Mouse (Mus musculus) embryonic facial prominence, embryonic 14.5 days (tissue): ENCODE results near the gene Galnt18. TPM values are rescaled to one million over a fixed set of nuclear protein-coding genes. Genes with fewer than 3 reads are reported as not detected.

ENCODE experiments used
- ATAC-seq: fragments of 200-750 bp; cut with Nextera tagmentation; 2 replicates; pipeline ENCODE4 v1.8.0; 2017; ENCODE audit warnings: low read depth, moderate number of reproducible peaks, moderate TSS enrichment
- DNase-seq: peaks from one replicate; pipeline ENCODE4 v3.0.0-alpha.2; 2015; ENCODE audit warnings: low spot score
- H3K27ac ChIP-seq: fragments of 300-500 bp; sonication (generic); replicated peaks from 2 replicates; pipeline ENCODE4 v1.5.1; 2014; ENCODE audit warnings: low read depth, mild to moderate bottlenecking, low read length, moderate library complexity
- H3K27me3 ChIP-seq: fragments of 300-500 bp; sonication (generic); replicated peaks from 2 replicates; pipeline ENCODE4 v1.6.1; 2014; ENCODE audit warnings: low read length; ENCODE audit not compliant: control insufficient read depth, insufficient read depth
- H3K36me3 ChIP-seq: fragments of 300-500 bp; sonication (generic); 2 replicates; pipeline ENCODE4 v1.6.1; 2014; ENCODE audit warnings: low read length, mixed read lengths; ENCODE audit not compliant: control insufficient read depth, insufficient read depth
- H3K4me1 ChIP-seq: fragments of 300-500 bp; sonication (generic); 2 replicates; pipeline ENCODE4 v1.6.1; 2014; ENCODE audit warnings: antibody characterized with exemption, low read length; ENCODE audit not compliant: control insufficient read depth, insufficient read depth
- H3K4me2 ChIP-seq: fragments of 300-500 bp; sonication (generic); 2 replicates; pipeline ENCODE4 v1.6.1; 2014; ENCODE audit warnings: low read depth, mild to moderate bottlenecking, low read length, moderate library complexity, mixed read lengths
- H3K4me3 ChIP-seq: fragments of 300-500 bp; sonication (generic); 2 replicates; pipeline ENCODE4 v1.5.1; 2014; ENCODE audit warnings: low read depth, mild to moderate bottlenecking, low read length
- H3K9ac ChIP-seq: fragments of 300-500 bp; sonication (generic); 2 replicates; pipeline ENCODE4 v1.6.1; 2014; ENCODE audit warnings: low read depth, mild to moderate bottlenecking, low read length, moderate library complexity, mixed read lengths
- H3K9me3 ChIP-seq: fragments of 300-500 bp; sonication (generic); 2 replicates; pipeline ENCODE4 v1.6.1; 2016; ENCODE audit warnings: low read length; ENCODE audit not compliant: control insufficient read depth
- WGBS: fragments of 180-500 bp; shearing (Covaris S2); extraction: QIAGEN DNeasy Blood & Tissue Kit; methylation state at CpG from one replicate; pipeline ENCODE4 v1.1.7; 2014; 5-methylcytosine and 5-hydroxymethylcytosine counted together
- polyA plus RNA-seq: library from polyadenylated mRNA; unstranded; fragments of >200 nt; fragmentation: Nextera tagmentation; extraction: Ambion mirVana; gene quantifications from 2 replicates; pipeline ENCODE4 v1.2.1, GENCODE M21; 2014

The Galnt18 gene
- polyA plus RNA-seq, 1 experiment from 2014 or later = 19.2 TPM

GRCm38 (mm10) chr7:111655002-111655401, 124.8 kb downstream of the Galnt18 start:
- H3K4me1 ChIP-seq = no peaks in the 10 kb centered on the region
- no peaks in the 10 kb centered on the region for H3K36me3 ChIP-seq
- H3K4me2 ChIP-seq = no peak overlapping the region
- no peak overlapping the region for H3K27ac ChIP-seq
- H3K27me3 ChIP-seq = no peaks in the 10 kb centered on the region
- ATAC-seq = no peak
- DNase-seq = no peak
- H3K9ac ChIP-seq = no peak overlapping the region
- no peak overlapping the region for H3K4me3 ChIP-seq
- no peaks in the 10 kb centered on the region for H3K9me3 ChIP-seq
- 90% methylated on average over 8 of the region's 8 CpGs for WGBS

GRCm38 (mm10) chr7:111654526-111654925, 125.3 kb downstream of the Galnt18 start:
- no peaks in the 10 kb centered on the region for H3K27me3 ChIP-seq
- H3K36me3 ChIP-seq = no peaks in the 10 kb centered on the region
- DNase-seq (no peak), ATAC-seq (no peak)
- H3K4me3 ChIP-seq = no peak overlapping the region
- no peaks in the 10 kb centered on the region for H3K9me3 ChIP-seq
- H3K4me1 ChIP-seq = no peaks in the 10 kb centered on the region
- H3K4me2 ChIP-seq = no peak overlapping the region
- H3K27ac ChIP-seq = no peak overlapping the region
- H3K9ac ChIP-seq = no peak overlapping the region

GRCm38 (mm10) chr7:111644362-111644761, 135.4 kb downstream of the Galnt18 start:
- no peak overlapping the region for H3K9ac ChIP-seq
- no peak for ATAC-seq

GRCm38 (mm10) chr7:111638899-111639298, 140.9 kb downstream of the Galnt18 start:
- H3K4me3 ChIP-seq = no peak overlapping the region
- no peak for ATAC-seq

More at GRCm38 (mm10) chr7:111644362-111644761, 135.4 kb downstream of the Galnt18 start:
- no peaks in the 10 kb centered on the region for H3K4me1 ChIP-seq
- H3K4me3 ChIP-seq = no peak overlapping the region
- no peak overlapping the region for H3K4me2 ChIP-seq
- no peak for DNase-seq
- H3K27me3 ChIP-seq = no peaks in the 10 kb centered on the region
- H3K36me3 ChIP-seq = no peaks in the 10 kb centered on the region
- no peak overlapping the region for H3K27ac ChIP-seq
- H3K9me3 ChIP-seq = no peaks in the 10 kb centered on the region

GRCm38 (mm10) chr7:111638465-111638864, 141.3 kb downstream of the Galnt18 start:
- no peaks in the 10 kb centered on the region for H3K27me3 ChIP-seq
- no peak overlapping the region for H3K9ac ChIP-seq
- no peak for ATAC-seq
- DNase-seq = no peak
- H3K4me1 ChIP-seq = no peaks in the 10 kb centered on the region
- 81% methylated on average over 5 of the region's 5 CpGs for WGBS
- no peaks in the 10 kb centered on the region for H3K9me3 ChIP-seq
- H3K4me2 ChIP-seq = no peak overlapping the region
- no peak overlapping the region for H3K27ac ChIP-seq
- no peaks in the 10 kb centered on the region for H3K36me3 ChIP-seq
- H3K4me3 ChIP-seq = no peak overlapping the region

More at GRCm38 (mm10) chr7:111638899-111639298, 140.9 kb downstream of the Galnt18 start:
- Histone ChIP-seq H3K9me3 (no peaks in the 10 kb centered on the region), H3K27me3 (no peaks in the 10 kb centered on the region), H3K4me2 (no peak overlapping the region), H3K9ac (no peak overlapping the region), H3K27ac (no peak overlapping the region), H3K36me3 (no peaks in the 10 kb centered on the region), H3K4me1 (no peaks in the 10 kb centered on the region)
- WGBS = 77% methylated on average over 2 of the region's 2 CpGs
- DNase-seq = no peak

GRCm38 (mm10) chr7:111637866-111638448, 141.8 kb downstream of the Galnt18 start:
- WGBS = 81% methylated on average over 2 of the region's 2 CpGs
- DNase-seq (no peak), ATAC-seq (no peak)
- Histone ChIP-seq H3K9ac (no peak overlapping the region), H3K36me3 (no peaks in the 10 kb centered on the region), H3K9me3 (no peaks in the 10 kb centered on the region), H3K4me2 (no peak overlapping the region), H3K4me1 (no peaks in the 10 kb centered on the region), H3K27ac (no peak overlapping the region), H3K4me3 (no peak overlapping the region), H3K27me3 (no peaks in the 10 kb centered on the region)

GRCm38 (mm10) chr7:111636503-111636902, 143.3 kb downstream of the Galnt18 start:
- no peaks in the 10 kb centered on the region for H3K36me3 ChIP-seq
- 92% methylated on average over 5 of the region's 5 CpGs for WGBS
- H3K4me2 ChIP-seq = no peak overlapping the region
- H3K4me3 ChIP-seq = no peak overlapping the region
- no peak overlapping the region for H3K27ac ChIP-seq
- no peak for ATAC-seq
- no peaks in the 10 kb centered on the region for H3K4me1 ChIP-seq
- no peak overlapping the region for H3K9ac ChIP-seq
- no peaks in the 10 kb centered on the region for H3K27me3 ChIP-seq
- no peak for DNase-seq
- H3K9me3 ChIP-seq = no peaks in the 10 kb centered on the region

GRCm38 (mm10) chr7:111631265-111631664, 148.5 kb downstream of the Galnt18 start:
- 82% methylated on average over 4 of the region's 4 CpGs for WGBS
- Histone ChIP-seq H3K4me3 (no peak overlapping the region), H3K9ac (no peak overlapping the region), H3K4me1 (no peaks in the 10 kb centered on the region), H3K27me3 (no peaks in the 10 kb centered on the region), H3K4me2 (no peak overlapping the region), H3K36me3 (no peaks in the 10 kb centered on the region), H3K27ac (no peak overlapping the region), H3K9me3 (no peaks in the 10 kb centered on the region)
- no peak for ATAC-seq
- DNase-seq = no peak

GRCm38 (mm10) chr7:111626232-111626631, 153.5 kb downstream of the Galnt18 start:
- Histone ChIP-seq H3K27me3 (no peaks in the 10 kb centered on the region), H3K36me3 (no peaks in the 10 kb centered on the region), H3K9me3 (no peaks in the 10 kb centered on the region), H3K9ac (no peak overlapping the region), H3K4me1 (no peaks in the 10 kb centered on the region), H3K27ac (no peak overlapping the region), H3K4me3 (no peak overlapping the region), H3K4me2 (no peak overlapping the region)
- no peak for ATAC-seq
- WGBS = 81% methylated on average over 2 of the region's 2 CpGs
- no peak for DNase-seq
